Mouse (Mus musculus) forebrain, embryonic 15.5 days (tissue): ENCODE results near the gene Ch25h. TPM values are rescaled to one million over a fixed set of nuclear protein-coding genes. Genes with fewer than 3 reads are reported as not detected.

Source experiments
- ATAC-seq: fragments of 200-750 bp; cut with Nextera tagmentation; replicated peaks from 2 replicates; pipeline ENCODE4 v1.8.0; 2017; ENCODE audit warnings: mild to moderate bottlenecking, moderate TSS enrichment, moderate library complexity
- H3K27ac ChIP-seq: fragments of 300-500 bp; sonication (generic); replicated peaks from 2 replicates; pipeline ENCODE4 v1.5.1; 2015; ENCODE audit warnings: mild to moderate bottlenecking, inconsistent platforms
- H3K27me3 ChIP-seq: fragments of 300-500 bp; sonication (generic); 2 replicates; pipeline ENCODE4 v1.6.1; 2015; ENCODE audit warnings: inconsistent platforms
- H3K36me3 ChIP-seq: fragments of 300-500 bp; sonication (generic); 2 replicates; pipeline ENCODE4 v1.6.1; 2015; ENCODE audit warnings: mild to moderate bottlenecking, inconsistent platforms
- H3K4me1 ChIP-seq: fragments of 300-500 bp; sonication (generic); 2 replicates; pipeline ENCODE4 v1.6.1; 2015; ENCODE audit warnings: inconsistent platforms
- H3K4me2 ChIP-seq: fragments of 300-500 bp; sonication (generic); replicated peaks from 2 replicates; pipeline ENCODE4 v1.6.1; 2015; ENCODE audit warnings: mild to moderate bottlenecking, inconsistent platforms
- H3K4me3 ChIP-seq: fragments of 300-500 bp; sonication (generic); 2 replicates; pipeline ENCODE4 v1.5.1; 2015; ENCODE audit warnings: mild to moderate bottlenecking, inconsistent platforms
- H3K9ac ChIP-seq: fragments of 300-500 bp; sonication (generic); replicated peaks from 2 replicates; pipeline ENCODE4 v1.6.1; 2015; ENCODE audit warnings: mild to moderate bottlenecking, inconsistent platforms
- H3K9me3 ChIP-seq: fragments of 300-500 bp; sonication (generic); 2 replicates; pipeline ENCODE4 v1.6.1; 2016; ENCODE audit warnings: inconsistent platforms
- WGBS: fragments of 180-500 bp; shearing (Covaris S2); methylation state at CpG from one replicate; pipeline ENCODE4 v1.1.7; 2015; ENCODE audit warnings: mixed read lengths; 5-methylcytosine and 5-hydroxymethylcytosine counted together
- polyA plus RNA-seq: library from polyadenylated mRNA; unstranded; fragments of >200 nt; fragmentation: Nextera tagmentation; extraction: Ambion mirVana; gene quantifications from 2 replicates; pipeline ENCODE4 v1.2.1, GENCODE M21; 2015

Gene Ch25h
- polyA plus RNA-seq, 1 experiment from 2014 or later = 0.67 TPM

GRCm38 (mm10) chr19:34461451-34462019 lies 13.4 kb downstream of the Ch25h start:
- no peaks in the 10 kb centered on the region for H3K36me3 ChIP-seq
- H3K4me3 ChIP-seq = no peak overlapping the region
- no peaks in the 10 kb centered on the region for H3K9me3 ChIP-seq
- no peaks in the 10 kb centered on the region for H3K4me1 ChIP-seq
- H3K4me2 ChIP-seq = no peak overlapping the region
- H3K9ac ChIP-seq = no peak overlapping the region
- H3K27me3 ChIP-seq = no peaks in the 10 kb centered on the region
- H3K27ac ChIP-seq = no peak overlapping the region
- no peak for ATAC-seq
- WGBS = 73% methylated on average over 1 of the region's 1 CpGs

- H3K9me3 ChIP-seq = no peaks in the 10 kb centered on the region
- H3K4me1 ChIP-seq = no peaks in the 10 kb centered on the region
- no peaks in the 10 kb centered on the region for H3K36me3 ChIP-seq
- H3K4me2 ChIP-seq = no peak overlapping the region
- H3K27me3 ChIP-seq = no peaks in the 10 kb centered on the region
- 89% methylated on average over 1 of the region's 1 CpGs for WGBS
- ATAC-seq = no peak
- H3K9ac ChIP-seq = no peak overlapping the region
- no peak overlapping the region for H3K27ac ChIP-seq
- no peak overlapping the region for H3K4me3 ChIP-seq
These were observed 24.1 kb downstream of the Ch25h start for GRCm38 (mm10) chr19:34450784-34451370.

- Histone ChIP-seq H3K4me3 (no peak overlapping the region), H3K27ac (no peak overlapping the region), H3K9me3 (no peaks in the 10 kb centered on the region), H3K27me3 (no peaks in the 10 kb centered on the region), H3K36me3 (no peaks in the 10 kb centered on the region), H3K4me2 (no peak overlapping the region), H3K9ac (no peak overlapping the region), H3K4me1 (no peaks in the 10 kb centered on the region)
- no peak for ATAC-seq
- WGBS = 97% methylated on average over 1 of the region's 1 CpGs
These were observed 26.1 kb downstream of the Ch25h start for GRCm38 (mm10) chr19:34448851-34449250.

- 80% methylated on average over 4 of the region's 4 CpGs for WGBS
- no peaks in the 10 kb centered on the region for H3K27me3 ChIP-seq
These were observed 29.5 kb downstream of the Ch25h start for GRCm38 (mm10) chr19:34445410-34446012.

GRCm38 (mm10) chr19:34444785-34445184 lies 30.2 kb downstream of the Ch25h start:
- no peaks in the 10 kb centered on the region for H3K27me3 ChIP-seq
- no peak overlapping the region for H3K4me2 ChIP-seq
- no peak overlapping the region for H3K27ac ChIP-seq
- 90% methylated on average over 3 of the region's 3 CpGs for WGBS
- H3K9me3 ChIP-seq = no peaks in the 10 kb centered on the region
- ATAC-seq = no peak
- H3K36me3 ChIP-seq = no peaks in the 10 kb centered on the region
- H3K9ac ChIP-seq = no peak overlapping the region
- no peaks in the 10 kb centered on the region for H3K4me1 ChIP-seq
- no peak overlapping the region for H3K4me3 ChIP-seq

More at GRCm38 (mm10) chr19:34445410-34446012, 29.5 kb downstream of the Ch25h start:
- H3K4me1 ChIP-seq = no peaks in the 10 kb centered on the region
- H3K9ac ChIP-seq = no peak overlapping the region
- H3K9me3 ChIP-seq = no peaks in the 10 kb centered on the region
- no peak overlapping the region for H3K4me3 ChIP-seq
- ATAC-seq = no peak
- H3K4me2 ChIP-seq = no peak overlapping the region
- H3K36me3 ChIP-seq = no peaks in the 10 kb centered on the region
- no peak overlapping the region for H3K27ac ChIP-seq

- no peak for ATAC-seq
- H3K36me3 ChIP-seq = no peaks in the 10 kb centered on the region
- no peak overlapping the region for H3K4me2 ChIP-seq
- H3K27ac ChIP-seq = no peak overlapping the region
- H3K9ac ChIP-seq = no peak overlapping the region
- H3K4me1 ChIP-seq = no peaks in the 10 kb centered on the region
- H3K27me3 ChIP-seq = no peaks in the 10 kb centered on the region
- no peak overlapping the region for H3K4me3 ChIP-seq
- no peaks in the 10 kb centered on the region for H3K9me3 ChIP-seq
- WGBS = 86% methylated on average over 2 of the region's 2 CpGs
These were observed 33.0 kb downstream of the Ch25h start for GRCm38 (mm10) chr19:34441979-34442378.

- ATAC-seq = no peak
- Histone ChIP-seq H3K4me1 (no peaks in the 10 kb centered on the region), H3K27ac (no peak overlapping the region), H3K36me3 (no peaks in the 10 kb centered on the region), H3K9ac (no peak overlapping the region), H3K4me2 (no peak overlapping the region), H3K27me3 (no peaks in the 10 kb centered on the region), H3K4me3 (no peak overlapping the region), H3K9me3 (no peaks in the 10 kb centered on the region)
- WGBS = 73% methylated on average over 5 of the region's 5 CpGs
These were observed 39.8 kb downstream of the Ch25h start for GRCm38 (mm10) chr19:34435197-34435611.

- ATAC-seq = no peak
- H3K4me3 ChIP-seq = no peak overlapping the region
These were observed 43.6 kb downstream of the Ch25h start for GRCm38 (mm10) chr19:34431314-34431713.

GRCm38 (mm10) chr19:34423783-34424335 lies 51.1 kb downstream of the Ch25h start:
- 88% methylated on average over 4 of the region's 4 CpGs for WGBS

More at GRCm38 (mm10) chr19:34431314-34431713, 43.6 kb downstream of the Ch25h start:
- Histone ChIP-seq H3K36me3 (no peaks in the 10 kb centered on the region), H3K27me3 (no peaks in the 10 kb centered on the region), H3K9ac (no peak overlapping the region), H3K27ac (no peak overlapping the region), H3K4me2 (no peak overlapping the region), H3K4me1 (no peaks in the 10 kb centered on the region), H3K9me3 (no peaks in the 10 kb centered on the region)
- 91% methylated on average over 3 of the region's 3 CpGs for WGBS

More at GRCm38 (mm10) chr19:34423783-34424335, 51.1 kb downstream of the Ch25h start:
- no peak for ATAC-seq
- H3K27ac ChIP-seq = no peak overlapping the region
- no peaks in the 10 kb centered on the region for H3K9me3 ChIP-seq
- no peak overlapping the region for H3K4me3 ChIP-seq
- H3K36me3 ChIP-seq = no peaks in the 10 kb centered on the region
- no peak overlapping the region for H3K4me2 ChIP-seq
- no peaks in the 10 kb centered on the region for H3K4me1 ChIP-seq
- H3K9ac ChIP-seq = no peak overlapping the region
- H3K27me3 ChIP-seq = no peaks in the 10 kb centered on the region

Other genes with a start within 250 kb of the Ch25h start
- gene Acta2, start 219.6 kb downstream of the Ch25h start, polyA plus RNA-seq = 6.3 and 7.1 TPM in 2 replicates
- gene Fas, start 184.5 kb downstream of the Ch25h start, polyA plus RNA-seq = 0.17 and 0.42 TPM in 2 replicates
- gene Lipa, start 52.3 kb upstream of the Ch25h start, polyA plus RNA-seq = 14.9 and 16.6 TPM in 2 replicates
- 8.0 TPM in 2 replicates for gene Ifit2, start 75.5 kb upstream of the Ch25h start, polyA plus RNA-seq
- 1.1 and 1.3 TPM in 2 replicates for gene Ifit3, start 108.4 kb upstream of the Ch25h start, polyA plus RNA-seq
- gene Ifit1bl1, start 126.8 kb upstream of the Ch25h start, polyA plus RNA-seq = 0.39 and 0.41 TPM in 2 replicates
- gene Ifit3b, start 132.8 kb upstream of the Ch25h start, polyA plus RNA-seq = 0.13 and 0.20 TPM in 2 replicates
- gene Ifit1bl2, start 165.6 kb upstream of the Ch25h start, polyA plus RNA-seq = 0.11 and 0.20 TPM in 2 replicates
- 0.13 and 0.18 TPM in 2 replicates for gene Ifit1, start 165.7 kb upstream of the Ch25h start, polyA plus RNA-seq